28 mouse cellular contexts compared by ENCODE assay signal in the genomic region with DNA sequence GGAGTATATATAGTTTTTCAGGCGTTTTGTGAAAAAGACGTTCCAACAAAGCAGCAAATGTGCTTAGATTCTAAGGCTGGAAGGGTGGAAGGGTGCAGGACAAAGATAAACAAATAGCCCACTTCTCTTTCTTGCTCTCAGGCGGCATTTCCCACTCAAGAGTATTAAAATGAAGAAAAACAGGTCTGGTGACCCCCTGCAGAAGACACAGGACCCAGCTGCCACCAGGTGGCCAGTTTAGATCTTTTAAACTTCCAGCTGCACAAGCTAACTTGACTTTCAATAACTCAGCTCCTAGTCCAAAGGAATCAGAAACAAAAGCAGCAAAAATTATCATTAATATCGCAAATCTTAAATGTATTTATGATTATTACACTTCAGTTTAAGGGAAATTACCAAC. TPM values are rescaled to one million over a fixed set of nuclear protein-coding genes. Genes with fewer than 3 reads are reported as not detected.
DNase-seq lines count a peak whose midpoint lies in the region; ATAC-seq and TF ChIP-seq lines count a peak whose summit lies in the region.
"Had no signal": no experiment of that assay in that cellular context is flagged by ENCODE, and none has a peak within 500 bp of the region (broad histone marks: within the 10 kb centered on the region; RNA-seq: fewer than 3 reads in every experiment).

No protein-coding gene starts in this region.

- no peak overlapping the region for H3K4me2 ChIP-seq in heart, postnatal 0 days (ENCODE audit: low read depth, low read length)
- H3K4me2 ChIP-seq in midbrain, embryonic 14.5 days (ENCODE audit: low read length) = no peak overlapping the region
- H3K4me2 ChIP-seq: embryonic facial prominence, embryonic 13.5 days; forebrain, embryonic 12.5 days; heart, embryonic 12.5 days; hindbrain, embryonic 12.5 days; limb, embryonic 13.5 days; liver, embryonic 13.5 days; stomach, embryonic 15.5 days had no signal

- DNase-seq in heart, postnatal 0 days (ENCODE audit: low spot score) = no peak
- DNase-seq in heart, postnatal 4 days = no peak
- DNase-seq in layer of hippocampus, adult 2 months (ENCODE audit: low spot score in 2 of 2) = no peak
- DNase-seq in layer of hippocampus, postnatal 25 days (ENCODE audit: extremely low spot score in 1 of 2, low spot score in 1 of 2) = no peak
- DNase-seq in A20 (ENCODE audit: low read depth, low spot score) = peak; percentile 81
- DNase-seq in lung, postnatal 36 days = peak; percentile 43
- no peak for DNase-seq in T-cell, adult 2 months (ENCODE audit: low spot score)
- no peak for DNase-seq in midbrain, embryonic 14.5 days
- DNase-seq: adrenal gland, adult 8-10 months; cerebellum, adult 18-20 months; cerebellum, postnatal 14 days; gastrocnemius, postnatal 25 days; heart, adult 18-20 months; heart, postnatal 14 days; kidney, adult 2 months; liver, embryonic 13.5 days; right cerebral cortex, postnatal 4 days; thymus, adult 18-20 months had no signal

- TF ChIP-seq CTCF in heart, postnatal 0 days (IDR thresholded peaks at IDR 0.05; ENCODE audit: low read depth) = 0 out of 2 replicates have a peak, but pooled peaks have one; percentile 2
- peak; percentile 23; the same call in 1 of the 2 replicates for TF ChIP-seq CTCF in layer of hippocampus, adult 2 months (conservative IDR thresholded peaks at IDR 0.05)

- no peak overlapping the region for H3K9ac ChIP-seq in heart, postnatal 0 days (replicated peaks; ENCODE audit: low read depth, low read length)
- H3K9ac ChIP-seq in midbrain, embryonic 14.5 days (replicated peaks; ENCODE audit: low read length) = no peak overlapping the region
- H3K9ac ChIP-seq: embryonic facial prominence, embryonic 13.5 days; forebrain, embryonic 12.5 days; heart, embryonic 12.5 days; hindbrain, embryonic 12.5 days; limb, embryonic 13.5 days; liver, embryonic 13.5 days; stomach, embryonic 15.5 days had no signal

- no peak overlapping the region for H3K27ac ChIP-seq in heart, postnatal 0 days (ENCODE audit: low read depth)
- H3K27ac ChIP-seq in layer of hippocampus, adult 2 months = no peak overlapping the region
- no peak overlapping the region for H3K27ac ChIP-seq in midbrain, embryonic 14.5 days (replicated peaks; ENCODE audit: low read depth, low read length)
- H3K27ac ChIP-seq: embryonic facial prominence, embryonic 13.5 days; forebrain, embryonic 12.5 days; hindbrain, embryonic 12.5 days; limb, embryonic 13.5 days; liver, embryonic 13.5 days; midbrain, embryonic 10.5 days; stomach, embryonic 15.5 days had no signal

- no peak for TF ChIP-seq EP300 in heart, postnatal 0 days (IDR thresholded peaks at IDR 0.05; ENCODE audit: low read depth)

- ATAC-seq in heart, postnatal 0 days (ENCODE audit: insufficient read depth, low read depth) = no peak
- ATAC-seq in midbrain, embryonic 14.5 days (ENCODE audit: low FRiP score, low TSS enrichment) = no peak
- ATAC-seq: activated CD4-positive, CD25-positive, alpha-beta regulatory T cell, adult 4 months; Patski had no signal

- peaks cover 11% of the 10 kb centered on the region; the same call in 1 of the 2 replicates for H3K4me1 ChIP-seq in heart, postnatal 0 days (ENCODE audit: control insufficient read depth, insufficient read depth)
- peaks cover 10% of the 10 kb centered on the region for H3K4me1 ChIP-seq in midbrain, embryonic 14.5 days (ENCODE audit: control insufficient read depth, insufficient read depth, low read length)
- H3K4me1 ChIP-seq: stomach, embryonic 15.5 days had no signal

- no peaks in the 10 kb centered on the region for H3K9me3 ChIP-seq in heart, postnatal 0 days (replicated peaks; ENCODE audit: control insufficient read depth, low read length)
- no peaks in the 10 kb centered on the region for H3K9me3 ChIP-seq in midbrain, embryonic 14.5 days (ENCODE audit: control insufficient read depth, low read length)
- H3K9me3 ChIP-seq: embryonic facial prominence, embryonic 13.5 days; forebrain, embryonic 12.5 days; heart, embryonic 12.5 days; hindbrain, embryonic 12.5 days; limb, embryonic 13.5 days; liver, embryonic 13.5 days; midbrain, embryonic 10.5 days; stomach, embryonic 15.5 days had no signal

- WGBS in heart, postnatal 0 days = 57% methylated on average over 4 of the region's 4 CpGs
- WGBS in midbrain, embryonic 14.5 days = 60% methylated on average over 4 of the region's 4 CpGs

- no peak overlapping the region for H3K4me3 ChIP-seq in heart, postnatal 0 days (ENCODE audit: low read depth, low read length)
- no peak overlapping the region for H3K4me3 ChIP-seq in layer of hippocampus, adult 2 months
- no peak overlapping the region for H3K4me3 ChIP-seq in midbrain, embryonic 14.5 days (replicated peaks; ENCODE audit: low read depth, low read length)
- H3K4me3 ChIP-seq: embryonic facial prominence, embryonic 13.5 days; erythroblast, embryonic 14.5 days; forebrain, embryonic 12.5 days; heart, embryonic 12.5 days; hindbrain, embryonic 12.5 days; limb, embryonic 13.5 days; liver, embryonic 13.5 days; midbrain, embryonic 10.5 days; stomach, embryonic 15.5 days had no signal

- H3K36me3 ChIP-seq in heart, postnatal 0 days (replicated peaks; ENCODE audit: control insufficient read depth, insufficient read depth, low read length) = no peaks in the 10 kb centered on the region
- no peaks in the 10 kb centered on the region for H3K36me3 ChIP-seq in midbrain, embryonic 14.5 days (ENCODE audit: control insufficient read depth, insufficient read depth, low read length)
- H3K36me3 ChIP-seq: embryonic facial prominence, embryonic 13.5 days; forebrain, embryonic 12.5 days; heart, embryonic 12.5 days; hindbrain, embryonic 12.5 days; limb, embryonic 13.5 days; liver, embryonic 13.5 days; midbrain, embryonic 10.5 days; stomach, embryonic 15.5 days had no signal

- no peaks in the 10 kb centered on the region for H3K27me3 ChIP-seq in heart, postnatal 0 days (ENCODE audit: control insufficient read depth, insufficient read depth, low read length)
- H3K27me3 ChIP-seq in midbrain, embryonic 14.5 days (ENCODE audit: control insufficient read depth, insufficient read depth, low read length) = no peaks in the 10 kb centered on the region
- H3K27me3 ChIP-seq: embryonic facial prominence, embryonic 13.5 days; forebrain, embryonic 12.5 days; heart, embryonic 12.5 days; hindbrain, embryonic 12.5 days; limb, embryonic 13.5 days; liver, embryonic 13.5 days; Patski; stomach, embryonic 15.5 days had no signal

RNA-seq across cellular contexts. Expression of gene Slc39a10, which starts 36.2 kb away (rescaled TPM):
- 13.8 and 29.7 TPM in 2 replicates for total RNA-seq in heart, postnatal 0 days (2014; rRNA removed; ENCODE audit: low replicate concordance)
- 8.4 and 8.7 TPM in 2 replicates for polyA plus RNA-seq in heart, postnatal 0 days (2015; fragmentation: Nextera tagmentation; extraction: Ambion mirVana)
- total RNA-seq in heart, postnatal 4 days (2021) = 10 to 100 TPM; 21.1 to 25.3 TPM
- 100 to 1,000 TPM in 1 of 2 experiments, 10 to 100 TPM in 1; 90.9 to 108 TPM for total RNA-seq in layer of hippocampus, adult 2 months (2021)
- 100 to 1,000 TPM in 1 of 2 experiments, 10 to 100 TPM in 1; 97.3 to 107 TPM for total RNA-seq in layer of hippocampus, postnatal 25 days (2021)
- 76.8 and 98.0 TPM in 2 replicates for polyA plus RNA-seq in midbrain, embryonic 14.5 days (2014; fragmentation: Nextera tagmentation; extraction: Ambion mirVana)

Comparison
In these comparisons a context has a peak if more than half of its experiments do, and no peak if none do; other contexts are left out.
1. DNase-seq: peak in A20 (single experiment) and lung, postnatal 36 days (single experiment); none in heart, postnatal 0 days (single experiment), heart, postnatal 4 days (single experiment), layer of hippocampus, adult 2 months (0 of 2), layer of hippocampus, postnatal 25 days (0 of 2), T-cell, adult 2 months (single experiment) and midbrain, embryonic 14.5 days (single experiment).